Mouse (Mus musculus): ENCODE results near the gene Tpst2.
"Not testable (repeated sequence)": the region's sequence is repeated elsewhere in the genome, so short reads cannot be mapped to it uniquely, and the experiment has no call there.

Gene Tpst2

DNA sequence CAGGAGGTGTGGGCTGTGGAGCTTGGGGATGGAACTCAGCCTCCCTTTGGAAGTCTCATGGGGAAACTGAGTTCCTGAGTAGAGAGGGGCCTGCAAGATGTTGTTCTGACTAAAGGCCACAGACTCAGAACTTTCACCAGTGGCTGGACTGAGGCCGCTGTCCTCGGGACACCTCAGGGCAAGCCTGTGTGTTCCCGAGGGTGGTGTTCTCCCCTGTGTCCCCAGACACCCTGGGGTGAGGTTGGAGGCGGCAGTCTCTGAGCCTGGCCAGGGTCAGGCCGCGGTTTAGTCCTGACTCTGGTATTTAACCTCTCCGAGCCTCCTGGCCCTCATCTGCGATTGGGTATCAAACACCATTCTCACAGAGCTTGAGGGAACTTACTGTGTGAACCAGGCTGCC lies 19.1 kb downstream of the Tpst2 start:
- no peak for DNase-seq (ENCODE audit: low read depth, low spot score)

DNA sequence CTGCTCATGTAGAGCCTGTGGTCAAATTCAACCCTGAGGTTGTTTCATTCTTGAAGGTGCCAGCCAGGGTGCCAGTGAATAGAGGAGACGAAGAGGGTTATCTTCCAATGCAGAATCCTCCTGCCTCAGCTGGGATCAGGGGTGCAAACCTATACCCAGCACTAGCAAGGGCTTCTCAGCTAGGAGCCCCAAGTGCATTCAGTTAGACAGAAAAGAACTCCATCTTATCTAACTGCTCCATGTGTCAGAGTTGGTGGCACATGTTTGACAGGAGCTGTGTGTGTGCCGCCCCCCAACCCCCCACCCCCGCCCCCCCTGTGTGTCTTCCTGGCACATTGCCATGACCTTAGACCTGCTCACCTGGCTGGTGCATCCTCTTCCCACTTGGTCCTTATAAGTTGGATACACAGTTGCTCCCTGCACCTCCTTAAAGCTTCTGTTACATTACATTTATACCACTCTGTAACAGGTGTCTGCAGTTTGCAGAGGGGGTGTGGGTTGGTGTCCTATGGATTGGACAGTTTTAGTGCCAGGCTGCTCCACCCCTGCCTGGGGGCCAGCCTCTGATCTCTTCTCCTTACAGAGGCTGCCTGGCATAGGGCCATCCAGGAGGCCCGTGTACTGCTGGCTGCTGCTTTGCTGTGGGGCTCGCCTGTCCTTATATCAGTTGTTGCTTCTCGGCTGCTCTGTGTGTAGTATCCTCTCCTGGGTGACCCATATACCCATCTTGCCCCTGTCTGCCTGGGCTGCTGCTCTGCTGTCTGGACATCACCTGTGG lies 20.1 kb downstream of the Tpst2 start:
- DNase-seq (ENCODE audit: low read depth, low spot score), result no peak

DNA sequence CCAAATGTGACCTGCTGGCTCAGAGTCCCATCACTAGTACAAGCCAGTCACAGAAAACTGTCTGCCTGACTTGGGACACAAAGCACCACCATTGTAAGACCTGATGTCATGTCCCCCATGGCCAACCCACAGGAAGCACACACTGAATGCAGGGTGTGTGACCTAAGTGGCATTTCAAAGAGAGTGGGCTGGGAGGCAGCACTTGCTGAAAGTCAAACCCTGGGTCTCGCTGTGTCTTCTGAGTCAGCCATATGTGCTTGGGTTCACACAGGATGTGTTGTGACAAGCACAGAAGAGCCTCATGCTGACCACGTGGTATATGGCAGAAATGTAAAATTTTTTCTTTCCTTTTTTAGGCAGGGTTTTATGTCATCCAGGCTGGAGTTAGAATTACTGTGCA lies 20.8 kb downstream of the Tpst2 start:
- peak; percentile 80 for DNase-seq (ENCODE audit: low read depth, low spot score)

DNA sequence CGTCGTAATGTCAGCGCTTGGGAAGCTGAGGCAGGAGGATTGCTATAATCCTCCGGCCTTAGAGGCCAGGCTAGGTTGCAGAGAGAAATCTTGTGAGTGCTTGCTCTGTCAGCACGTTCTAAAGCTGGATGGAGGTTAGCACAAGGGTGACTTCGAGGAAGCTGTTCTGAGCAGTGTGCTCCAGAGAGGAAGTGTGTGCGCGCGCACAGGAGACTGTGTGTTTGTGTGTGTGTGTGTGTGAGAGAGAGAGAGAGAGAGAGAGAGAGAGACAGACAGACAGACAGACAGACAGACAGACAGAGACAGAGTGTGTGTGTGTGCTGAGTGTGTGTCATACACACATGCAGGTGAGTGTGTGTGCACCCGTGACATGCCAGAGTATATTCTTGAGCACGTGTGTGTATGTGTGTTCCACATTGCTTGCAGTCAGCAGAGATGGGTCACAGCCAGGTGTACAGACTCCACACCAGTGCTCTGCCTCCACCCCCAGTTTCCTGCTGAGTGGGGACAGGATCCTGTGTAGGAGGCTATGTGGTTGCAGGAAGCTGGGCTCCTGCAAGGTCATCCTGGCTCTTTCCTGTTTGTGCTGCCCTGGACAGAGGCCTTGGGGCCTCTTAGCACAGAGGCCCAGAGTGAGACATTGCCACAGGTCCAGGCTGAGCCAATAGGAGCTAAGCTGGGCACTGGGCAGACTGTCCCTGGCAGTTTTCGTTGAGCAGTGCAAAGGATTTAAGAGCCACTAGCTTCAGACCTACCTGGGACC lies 21.9 kb downstream of the Tpst2 start:
- DNase-seq (ENCODE audit: low read depth, low spot score), result peak; percentile 69

DNA sequence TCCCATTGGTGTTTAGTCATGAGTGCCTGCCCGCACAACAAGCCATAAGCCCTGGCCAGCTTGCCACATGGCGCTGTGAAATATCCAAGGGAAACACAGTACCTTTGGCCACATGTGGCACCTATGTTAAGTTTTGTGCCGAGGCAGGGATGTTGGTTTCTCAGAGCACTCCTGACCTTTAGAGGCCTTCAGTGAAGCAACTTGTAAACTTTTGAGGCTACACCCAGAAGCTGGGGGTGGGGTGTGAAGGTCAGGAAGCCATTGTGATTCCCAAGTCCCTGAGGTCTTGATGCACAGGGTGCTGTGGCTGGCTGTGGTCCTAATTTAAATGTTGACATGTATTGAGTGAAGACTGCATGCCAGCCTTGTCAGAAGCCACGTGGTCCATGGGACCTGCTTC lies 22.9 kb downstream of the Tpst2 start:
- DNase-seq (ENCODE audit: low read depth, low spot score), result no peak

DNA sequence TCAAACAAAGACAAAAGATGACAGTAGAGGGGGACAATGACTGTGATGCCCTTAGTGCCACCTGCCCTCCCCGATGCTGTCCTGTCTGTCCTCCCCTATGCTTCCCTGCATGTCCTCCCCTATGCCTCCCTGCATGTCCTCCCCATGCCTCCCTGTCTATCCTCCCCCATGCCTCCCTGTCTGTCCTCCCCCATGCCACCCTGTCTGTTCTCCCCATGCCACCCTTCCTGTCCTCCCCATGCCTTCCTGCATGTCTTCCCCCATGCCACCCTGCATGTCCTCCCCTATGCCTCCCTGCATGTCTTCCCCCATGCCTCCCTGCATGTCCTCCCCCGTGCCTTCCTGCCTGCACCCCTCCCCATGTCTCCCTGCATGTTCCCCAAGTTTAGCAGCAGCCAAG lies 23.6 kb downstream of the Tpst2 start:
- DNase-seq (ENCODE audit: low read depth, low spot score), result no peak

DNA sequence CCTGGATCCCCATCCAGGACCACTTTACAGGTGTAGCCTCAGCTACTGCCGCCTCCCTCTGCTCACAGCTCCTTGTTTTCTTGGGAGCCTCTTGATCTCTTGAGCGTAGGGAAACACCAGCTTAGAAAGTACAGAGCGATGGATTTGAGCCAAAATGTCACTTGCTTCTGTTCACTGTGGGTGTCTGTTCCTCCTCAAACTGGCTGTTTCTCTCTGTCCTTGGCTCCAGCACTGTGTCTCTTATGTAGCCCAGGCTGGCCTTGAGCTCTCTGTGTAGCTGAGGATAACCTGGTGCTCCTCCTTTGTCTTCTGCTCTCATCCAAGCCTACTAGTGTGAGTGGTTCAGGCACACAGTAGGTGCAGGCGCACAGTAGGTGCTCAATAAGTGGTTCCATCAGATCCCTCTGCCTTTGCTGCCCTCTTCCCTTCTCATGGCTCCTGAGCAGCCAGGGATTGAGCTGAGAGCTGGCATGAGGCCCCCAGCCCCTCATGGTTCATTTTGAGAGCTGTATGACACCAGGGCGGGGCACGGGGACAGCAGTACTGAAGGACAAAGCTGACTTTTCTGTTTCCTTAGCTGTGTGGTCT lies 24.3 kb downstream of the Tpst2 start:
- no peak for DNase-seq (ENCODE audit: low read depth, low spot score)

DNA sequence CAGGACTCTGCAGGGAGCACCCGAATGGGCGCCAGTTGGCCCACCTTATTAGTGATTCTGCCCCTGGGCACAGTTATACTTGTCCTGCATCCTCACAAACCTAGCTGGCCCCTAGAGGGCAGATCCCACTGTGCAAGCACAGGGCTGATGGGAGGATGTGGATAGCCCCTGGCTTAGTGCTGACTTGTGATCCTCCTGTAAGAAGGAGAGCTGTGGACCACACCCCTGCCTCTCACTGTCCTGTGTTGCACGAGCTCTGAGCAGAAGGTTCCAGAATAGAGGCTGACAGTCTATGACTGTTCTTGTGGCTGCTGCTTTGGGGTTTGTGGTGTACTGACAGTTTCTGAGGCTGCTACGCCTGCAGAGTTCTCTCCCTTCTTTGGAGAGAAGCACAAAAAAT lies 25.2 kb downstream of the Tpst2 start:
- DNase-seq (ENCODE audit: low read depth, low spot score), result peak; percentile 43

DNA sequence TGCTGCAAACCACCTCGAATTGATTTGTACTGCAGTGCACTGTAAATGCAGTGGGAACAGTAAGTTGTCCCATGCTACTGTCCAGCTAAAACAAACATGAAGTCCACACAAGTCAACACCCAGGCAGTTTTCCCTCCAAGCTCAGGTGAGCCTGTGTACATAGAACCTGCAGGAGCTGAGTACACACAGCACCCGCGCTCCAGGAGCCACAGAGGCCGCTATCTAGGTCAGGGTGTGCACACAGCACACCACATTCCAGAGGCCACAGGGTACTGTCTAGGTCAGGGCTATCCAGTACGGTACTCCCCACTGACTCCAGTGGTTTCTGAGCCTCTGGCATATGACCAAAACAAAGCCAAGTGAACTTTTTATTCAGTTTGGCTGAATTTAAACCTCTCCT lies 25.8 kb downstream of the Tpst2 start:
- DNase-seq (ENCODE audit: low read depth, low spot score), result no peak

DNA sequence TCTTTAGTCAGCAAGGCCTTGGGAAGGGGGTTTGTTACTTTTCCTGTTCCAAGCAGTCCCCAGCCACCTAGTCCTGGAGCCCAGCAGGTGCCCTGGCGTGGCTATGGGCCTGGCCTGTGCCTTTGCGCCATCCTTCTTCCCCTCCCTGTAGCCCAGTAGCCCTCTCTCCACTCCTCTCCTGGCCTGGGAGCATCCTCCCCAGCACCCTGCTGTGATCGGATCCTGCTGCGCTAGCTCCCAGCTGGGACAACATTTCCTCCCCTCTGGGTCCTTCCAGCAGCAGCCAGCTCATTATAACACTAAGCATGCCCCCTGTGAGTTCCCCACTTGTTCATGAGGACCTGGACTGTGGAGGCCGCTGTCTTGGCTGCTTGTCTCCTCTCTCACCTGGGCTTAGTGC lies 29.4 kb downstream of the Tpst2 start:
- no peak for DNase-seq (ENCODE audit: low read depth, low spot score)

DNA sequence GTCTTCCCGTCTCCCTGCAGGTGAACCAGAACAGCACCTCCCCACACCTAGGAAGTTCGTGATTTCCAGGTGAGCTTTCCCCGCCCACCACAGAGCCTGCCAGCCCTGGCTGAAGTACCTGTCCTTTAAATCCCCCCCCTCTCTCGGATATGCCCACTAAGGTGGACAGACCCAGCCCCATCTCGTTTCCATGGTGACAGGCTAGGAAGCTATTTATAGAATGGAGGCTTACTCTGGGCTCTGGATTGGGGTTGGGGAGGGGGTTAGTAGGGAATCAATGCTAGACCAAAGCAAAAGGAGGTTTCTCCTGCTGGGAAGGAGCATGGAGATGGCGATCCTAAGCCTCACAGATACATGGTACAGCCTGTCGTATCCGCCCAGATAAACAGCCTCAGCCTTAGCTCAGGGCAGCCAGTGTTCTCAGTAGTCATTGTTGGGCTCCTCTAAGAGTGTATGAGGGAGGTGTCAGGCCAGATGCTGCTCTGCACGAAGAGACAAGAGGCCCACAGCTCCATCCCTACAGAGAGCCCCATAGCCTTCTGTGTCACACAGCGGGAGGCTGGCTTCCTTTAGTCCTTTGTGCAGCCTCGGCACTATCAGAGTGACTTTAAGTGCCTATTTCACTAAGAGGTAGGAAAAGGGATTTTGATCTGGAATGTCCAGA lies 36.9 kb downstream of the Tpst2 start:
- DNase-seq (ENCODE audit: low read depth, low spot score), result no peak

DNA sequence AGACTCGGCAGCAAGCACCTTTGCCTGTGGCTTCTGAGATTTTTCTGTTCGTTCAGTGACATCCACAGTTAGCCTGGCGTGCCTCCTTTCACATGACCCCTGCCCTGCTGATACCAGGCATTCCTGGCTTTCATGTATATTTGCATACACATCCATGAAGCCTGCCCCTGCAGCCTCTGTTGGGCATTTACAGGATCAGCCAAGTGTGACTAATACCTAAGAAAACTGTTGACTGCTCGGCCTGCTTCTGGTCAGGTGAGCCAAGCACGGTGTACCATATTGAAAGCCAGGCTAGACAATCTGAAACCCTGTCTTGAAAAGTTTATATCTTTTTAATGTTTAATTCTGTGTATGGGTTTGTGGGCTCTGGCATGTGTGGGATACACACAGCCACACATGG lies 40.0 kb downstream of the Tpst2 start:
- no peak for DNase-seq (ENCODE audit: low read depth, low spot score)

DNA sequence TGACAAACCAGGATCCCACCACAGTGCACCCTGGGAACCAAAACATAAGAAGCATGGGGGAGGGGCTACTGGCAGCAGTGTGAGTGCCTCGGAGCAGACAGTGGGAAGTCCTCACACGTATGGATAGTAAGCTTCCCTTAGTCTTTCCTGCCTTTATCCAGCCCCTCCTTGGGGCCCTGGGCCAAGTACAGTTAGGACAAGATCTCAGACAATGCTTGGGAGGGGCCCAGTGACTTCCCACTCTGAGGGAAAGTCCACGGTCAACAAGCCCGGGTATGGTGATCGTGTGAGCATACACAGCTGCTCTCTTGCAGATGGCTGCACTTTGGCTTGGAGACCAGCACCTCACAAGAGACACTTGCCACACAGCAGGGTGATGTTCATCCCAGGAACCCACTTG lies 40.8 kb downstream of the Tpst2 start:
- no peak for DNase-seq (ENCODE audit: low read depth, low spot score)

DNA sequence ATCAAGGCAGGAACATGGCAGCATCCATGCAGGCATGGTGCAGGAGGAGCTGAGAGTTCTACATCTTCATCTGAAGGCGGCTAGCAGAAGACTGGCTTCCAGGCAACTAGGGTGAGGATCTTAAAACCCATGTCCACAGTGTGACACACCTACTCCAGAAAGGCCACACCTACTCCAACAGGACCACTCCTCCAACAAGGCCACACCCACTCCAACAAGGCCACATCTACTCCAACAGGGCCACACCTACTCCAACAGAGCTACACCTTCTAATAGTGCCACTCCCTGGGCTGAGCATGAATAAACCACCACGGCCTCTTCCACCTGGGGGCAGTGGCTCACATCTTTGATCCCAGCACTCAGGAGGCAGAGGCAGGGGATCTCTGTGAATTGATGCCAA lies 42.9 kb downstream of the Tpst2 start:
- not testable (repeated sequence) for DNase-seq (ENCODE audit: low read depth, low spot score)

DNA sequence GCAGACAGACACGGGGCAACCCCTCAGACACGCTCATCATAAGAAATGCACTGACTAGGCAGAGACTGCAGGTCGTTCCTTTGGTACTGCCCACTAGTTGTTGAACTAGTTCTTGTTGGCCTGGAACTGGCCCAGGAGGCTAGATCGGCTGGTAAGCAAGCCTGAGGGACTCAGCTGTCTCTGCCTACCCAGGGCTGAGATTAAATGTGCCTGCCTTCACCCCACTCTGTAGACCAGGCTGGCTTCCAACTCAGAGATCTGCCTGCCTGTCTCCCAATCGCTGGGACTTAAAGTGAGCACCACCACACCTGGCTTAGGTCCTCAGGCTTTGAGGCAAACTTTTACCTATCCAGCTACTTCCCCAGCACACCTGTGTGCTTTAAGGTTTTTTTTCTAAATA lies 43.9 kb downstream of the Tpst2 start:
- no peak for DNase-seq (ENCODE audit: low read depth, low spot score)

DNA sequence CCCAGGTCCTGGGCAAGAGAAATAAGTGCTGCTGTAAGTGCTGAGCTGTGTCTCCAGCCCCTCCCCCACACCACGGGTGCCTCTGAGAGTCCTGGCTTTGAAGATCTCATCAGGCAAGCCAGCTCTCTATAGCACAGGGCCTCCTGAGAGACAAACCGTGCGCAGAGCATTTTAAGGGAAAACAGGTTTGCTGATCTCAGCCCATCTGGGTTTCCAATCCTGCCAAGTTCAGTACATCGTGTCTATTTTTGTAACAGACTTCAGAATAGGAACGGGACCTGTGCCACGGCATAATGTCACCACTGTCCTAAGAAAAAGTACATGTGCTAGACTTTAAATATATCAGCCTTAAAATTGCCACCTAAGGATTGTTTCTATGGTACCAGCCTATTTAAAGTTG lies 44.4 kb downstream of the Tpst2 start:
- no peak for DNase-seq (ENCODE audit: low read depth, low spot score)

DNA sequence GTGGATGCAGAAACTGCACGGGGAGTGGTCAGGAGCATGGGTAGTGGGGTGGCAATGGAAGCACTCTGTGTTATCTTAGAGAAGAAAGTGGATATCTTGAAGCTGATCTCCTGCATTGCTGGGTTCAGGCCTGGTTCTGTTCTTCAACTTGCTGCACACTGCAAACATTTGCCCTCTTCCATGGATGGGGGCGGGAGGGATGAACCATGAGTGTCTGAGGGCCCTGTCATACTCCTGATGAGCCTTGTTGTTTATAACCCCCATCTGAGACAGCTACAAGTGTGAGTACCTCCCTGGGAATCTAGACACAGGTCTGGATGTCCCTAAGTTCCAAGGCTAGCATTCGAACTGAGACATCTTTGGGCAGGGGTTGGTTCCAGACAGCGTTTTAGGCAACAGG lies 44.9 kb downstream of the Tpst2 start:
- no peak for DNase-seq (ENCODE audit: low read depth, low spot score)

DNA sequence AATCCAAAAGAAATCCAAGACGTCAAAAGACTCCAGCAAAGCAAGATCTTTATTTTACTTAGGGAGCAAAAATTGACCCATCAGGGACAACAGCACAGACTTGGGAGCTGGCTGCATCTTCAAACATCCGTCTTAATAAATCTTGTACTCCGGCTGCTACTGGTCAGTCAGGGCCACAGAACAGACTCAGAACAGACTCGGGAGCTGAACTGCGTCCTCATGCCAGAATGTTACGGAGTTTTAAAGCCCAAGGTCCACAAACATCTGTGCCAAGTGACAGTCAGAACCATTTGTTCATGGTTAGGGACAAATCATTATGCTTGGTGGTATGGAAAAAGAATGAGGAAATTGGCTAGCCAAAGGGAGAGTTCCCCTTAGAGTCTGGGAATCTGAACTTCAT lies 46.8 kb downstream of the Tpst2 start:
- no peak for DNase-seq (ENCODE audit: low read depth, low spot score)

DNA sequence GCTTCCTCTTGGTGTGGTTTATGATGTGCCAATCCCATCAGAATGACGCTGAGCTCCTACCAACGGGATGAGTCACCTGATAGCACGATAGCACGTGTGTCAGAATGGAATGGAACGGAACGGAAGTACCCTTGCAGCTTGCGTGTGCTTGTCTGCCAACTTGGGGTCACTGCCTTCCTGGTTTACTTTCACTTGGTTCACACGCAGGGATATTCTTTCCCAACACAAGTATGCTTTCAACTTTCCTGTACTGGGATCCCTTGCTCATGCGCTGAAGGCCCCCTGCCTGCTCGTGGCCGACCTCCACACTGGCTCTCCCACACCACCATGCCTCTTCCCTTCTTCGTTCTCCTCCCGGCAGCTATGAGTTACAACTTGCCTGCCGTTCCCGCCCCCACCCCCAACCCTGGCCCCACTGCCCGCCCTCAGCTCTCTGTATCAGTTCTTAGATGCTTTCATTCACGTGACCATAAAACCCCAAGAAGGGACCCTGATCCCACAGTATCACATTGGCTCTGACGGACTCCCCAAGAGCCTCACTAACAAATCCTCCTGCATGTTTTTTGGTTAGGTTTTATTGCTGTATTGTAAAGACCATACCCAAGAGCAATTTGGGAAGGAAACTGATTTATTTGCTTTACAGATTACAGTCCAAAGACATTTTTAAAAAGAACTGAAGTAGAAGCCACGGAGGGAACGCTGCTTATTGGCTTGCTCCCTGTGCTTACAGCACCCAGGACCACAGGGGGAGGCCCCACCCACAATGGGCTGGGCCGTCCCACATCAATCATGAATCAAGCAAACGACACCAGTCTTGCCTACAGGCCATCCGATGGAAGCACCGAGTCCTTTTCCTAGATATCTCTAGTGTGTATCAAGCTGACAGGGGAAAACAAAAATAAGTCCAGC lies 48.4 kb downstream of the Tpst2 start:
- DNase-seq (ENCODE audit: low read depth, low spot score), result peak; percentile 89

DNA sequence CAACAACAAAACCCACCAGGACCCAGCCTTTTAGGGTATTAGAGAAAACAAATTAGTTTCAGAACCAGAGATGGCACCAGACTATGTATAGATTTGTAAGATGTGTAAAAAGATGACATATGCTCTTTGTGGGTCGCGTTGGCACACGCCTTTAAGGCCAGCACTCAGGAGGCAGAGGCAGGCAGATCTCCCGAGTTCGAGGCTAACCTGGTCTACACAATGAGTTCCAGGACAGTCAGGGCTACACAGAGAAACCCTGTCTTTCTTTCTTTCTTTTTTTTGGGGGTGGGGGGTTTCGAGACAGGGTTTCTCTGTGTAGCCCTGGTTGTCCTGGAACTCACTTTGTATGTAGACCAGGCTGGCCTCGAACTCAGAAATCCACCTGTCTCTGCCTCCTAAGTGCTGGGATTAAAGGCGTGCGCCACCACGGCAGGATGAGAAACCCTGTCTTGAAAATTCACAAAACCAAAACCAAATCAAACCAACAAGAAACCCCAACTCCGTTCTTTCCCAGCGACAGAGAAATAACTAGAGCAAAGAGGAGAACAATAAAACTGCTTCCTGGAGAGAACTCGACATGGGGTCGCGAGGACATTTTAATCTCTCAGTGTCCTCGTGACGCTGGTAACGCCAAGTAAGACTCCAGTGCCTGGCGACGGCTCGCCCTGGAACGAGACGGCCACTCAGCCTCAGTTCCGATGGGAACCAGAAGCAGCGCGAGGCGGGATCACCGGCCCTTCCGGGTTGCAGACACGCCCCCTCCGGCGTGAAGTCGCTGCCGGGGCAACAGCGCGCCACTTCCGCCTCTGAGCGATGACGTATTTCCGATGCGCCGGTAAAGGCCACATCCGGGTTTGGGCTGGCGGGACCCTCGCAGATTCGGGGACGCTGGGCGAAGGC lies 49.3 kb downstream of the Tpst2 start, which contains the start of gene Tfip11:
TSS of gene Tfip11 (plus strand) at position 813 of the 900 bp plus-strand sequence.
- peak; percentile 95 for DNase-seq (ENCODE audit: low read depth, low spot score)

Measured in CD4-positive, CD25-positive, alpha-beta regulatory T cell, adult 2 months (primary cell).